Mouse (Mus musculus) left cerebral cortex, postnatal 14 days (tissue): ENCODE data around the gene Ppp1r37. TPM values are rescaled to one million over a fixed set of nuclear protein-coding genes. Genes with fewer than 3 reads are reported as not detected.
A peak's percentile ranks its signal among the peaks of the same experiment; 100 is the strongest.
"Not testable (repeated sequence)": the region's sequence is repeated elsewhere in the genome, so short reads cannot be mapped to it uniquely, and the experiment has no call there.

Experiments used
- DNase-seq, 2 experiments: peaks; one replicate each; pipeline ENCODE4 v3.0.0; 2021 to 2022; ENCODE audit warnings: low spot score in 2 of 2, mixed read lengths in 1 of 2
- intact Hi-C: fragments of 180-260 bp; cut with DNase I; formaldehyde crosslinking; loops from one replicate; pipeline ENCODE4 v1.15.1; 2025
- total RNA-seq, 2 experiments: library from RNA; stranded (reverse); gene quantifications; 2 replicates each; pipeline ENCODE4 v1.2.3; 2021

The Ppp1r37 gene
- total RNA-seq, 2 experiments from 2014 or later = 87.9 to 98.8 TPM

- intact Hi-C loops = no loop called here
- no peak for DNase-seq
These were observed 15.4 kb downstream of the Ppp1r37 start for GRCm38 (mm10) chr7:19547344-19547969.

GRCm38 (mm10) chr7:19546007-19546406, 16.9 kb downstream of the Ppp1r37 start:
- intact Hi-C loops = no loop called here

DNA sequence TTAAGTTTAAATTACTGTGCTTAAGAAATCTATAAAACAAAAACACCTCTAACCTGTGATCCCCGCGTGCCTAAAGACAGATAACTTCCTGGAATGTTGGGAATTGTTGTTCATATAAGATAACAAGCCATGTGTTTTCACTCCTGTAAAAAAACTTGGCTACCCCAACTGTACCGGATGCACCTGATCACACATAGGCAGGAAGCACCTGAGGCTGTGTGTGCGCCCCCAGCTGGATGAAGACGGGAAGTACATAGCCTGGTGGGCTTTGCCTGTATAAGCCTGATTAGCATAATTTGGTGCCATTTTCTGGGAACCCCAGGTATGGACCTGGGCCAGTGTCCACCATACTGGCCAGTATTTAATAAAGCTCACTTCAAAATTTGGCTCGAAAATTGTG, 19.3 kb downstream of the Ppp1r37 start:
- no peak for DNase-seq
- intact Hi-C loops = no loop called here

More at GRCm38 (mm10) chr7:19546007-19546406, 16.9 kb downstream of the Ppp1r37 start:
- no peak for DNase-seq

- peak in 1 of 2 experiments; percentile 48 for DNase-seq
- intact Hi-C loops = no loop called here
These were observed 20.7 kb downstream of the Ppp1r37 start for GRCm38 (mm10) chr7:19542155-19542691.

DNA sequence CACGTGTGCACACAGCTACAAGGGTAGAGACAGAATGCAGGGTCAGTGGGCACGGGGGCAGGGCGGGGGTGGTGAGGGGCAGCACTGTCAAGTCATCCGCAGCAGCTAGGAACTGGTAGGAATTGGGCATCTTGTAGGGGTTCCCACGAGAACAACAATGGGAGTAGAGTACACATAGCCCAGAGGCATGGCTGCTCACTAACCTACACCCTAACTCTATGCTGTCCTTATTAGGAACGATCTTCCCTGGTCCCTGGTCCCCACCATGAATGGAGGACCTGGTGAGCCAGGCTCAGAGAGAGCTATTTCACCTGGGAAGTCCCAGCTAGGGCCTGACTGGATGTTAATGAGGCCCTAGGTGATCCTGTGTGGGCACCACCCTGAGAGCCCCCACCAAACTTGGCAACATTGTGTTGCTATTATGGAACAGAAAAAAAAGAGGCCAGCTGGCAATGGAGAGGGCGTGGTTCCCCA, 21.2 kb downstream of the Ppp1r37 start:
- intact Hi-C loops = no loop called here
- no peak for DNase-seq

DNA sequence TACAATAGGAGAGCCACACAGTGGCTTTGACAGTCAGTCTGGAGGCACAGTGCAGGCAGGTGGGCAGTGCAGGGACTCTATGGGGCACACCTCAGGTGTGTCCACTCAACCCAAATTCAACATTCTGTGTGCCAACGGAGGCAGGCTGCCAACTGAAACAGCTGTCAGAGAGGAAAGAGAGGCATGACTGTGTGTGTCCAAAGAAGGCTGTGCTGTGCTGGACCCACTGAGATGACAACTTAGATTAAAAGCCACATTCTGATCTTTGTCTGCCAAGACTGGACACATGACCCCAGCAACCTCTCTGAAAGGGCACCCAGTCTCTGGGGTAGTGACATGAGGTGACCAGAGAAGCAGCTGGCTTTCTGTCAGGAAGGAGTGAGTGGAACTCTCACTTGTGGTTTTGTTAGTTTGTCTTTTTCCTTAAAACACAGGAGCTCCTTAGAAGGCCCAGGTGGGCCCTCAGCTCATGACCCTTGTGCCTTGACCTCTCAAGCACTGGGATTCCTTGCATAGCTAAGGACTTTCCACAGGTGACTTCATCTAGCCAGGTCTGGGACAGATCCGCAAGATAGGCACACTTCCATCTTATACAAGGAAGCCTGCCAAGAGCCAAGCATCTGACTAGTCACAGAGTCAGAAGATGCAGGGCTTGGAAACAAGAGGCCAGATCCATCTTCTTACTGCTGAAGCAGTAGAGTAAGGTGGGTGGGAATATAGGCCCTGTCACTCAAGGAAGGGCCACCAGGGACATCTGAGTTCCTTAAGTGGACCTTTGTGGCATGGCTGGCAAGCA, 21.9 kb downstream of the Ppp1r37 start:
- DNase-seq = no peak
- intact Hi-C loops = no loop called here

- no peak for DNase-seq
- intact Hi-C loops = no loop called here
These were observed 28.2 kb downstream of the Ppp1r37 start for GRCm38 (mm10) chr7:19534676-19535075.

GRCm38 (mm10) chr7:19532240-19532639, 30.6 kb downstream of the Ppp1r37 start:
- intact Hi-C loops = no loop called here
- no peak for DNase-seq

- intact Hi-C loops = no loop called here
- no peak for DNase-seq
These were observed 31.8 kb downstream of the Ppp1r37 start for GRCm38 (mm10) chr7:19531077-19531476.

GRCm38 (mm10) chr7:19525105-19525481, 37.8 kb downstream of the Ppp1r37 start:
- no peak for DNase-seq
- intact Hi-C loops = no loop called here

- no peak for DNase-seq
- intact Hi-C loops = no loop called here
These were observed 38.3 kb downstream of the Ppp1r37 start for GRCm38 (mm10) chr7:19524420-19525104.

DNA sequence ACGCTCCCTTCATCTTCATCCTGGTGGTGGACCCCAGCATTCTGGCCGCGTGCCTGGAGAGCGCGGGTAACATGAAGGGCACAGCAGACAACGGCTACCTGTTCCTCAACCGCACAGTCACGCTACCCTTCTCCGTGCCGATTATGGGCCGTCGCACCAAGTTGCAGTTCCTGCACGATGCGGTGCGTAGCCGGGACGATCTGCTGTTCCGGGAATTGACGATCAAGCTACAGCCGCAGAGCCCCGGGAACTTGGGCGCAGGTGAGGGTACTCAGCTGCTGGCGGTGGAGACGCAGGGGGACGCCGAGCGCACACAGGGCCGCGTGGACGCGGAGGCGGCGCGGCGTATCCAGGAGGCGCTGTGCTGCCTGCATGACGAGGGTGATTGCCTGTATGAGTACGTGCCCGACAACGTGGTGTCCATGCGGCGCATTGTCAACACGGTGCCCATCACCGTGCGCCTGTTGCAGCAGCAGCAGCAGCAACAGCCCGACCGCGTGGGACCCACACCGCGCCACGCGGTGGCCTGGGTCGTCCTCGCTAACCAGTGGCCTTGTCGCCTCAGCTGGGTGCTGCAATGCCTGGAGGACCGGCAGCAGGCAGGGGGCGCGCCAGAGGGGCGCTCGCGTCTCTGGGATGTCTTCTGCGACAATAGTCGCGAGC, 39.0 kb downstream of the Ppp1r37 start:
- DNase-seq = peak; percentile 73 to 77
- intact Hi-C loops = no loop called here

GRCm38 (mm10) chr7:19523017-19523756, 39.7 kb downstream of the Ppp1r37 start:
- DNase-seq = peak; percentile 23 to 62

DNA sequence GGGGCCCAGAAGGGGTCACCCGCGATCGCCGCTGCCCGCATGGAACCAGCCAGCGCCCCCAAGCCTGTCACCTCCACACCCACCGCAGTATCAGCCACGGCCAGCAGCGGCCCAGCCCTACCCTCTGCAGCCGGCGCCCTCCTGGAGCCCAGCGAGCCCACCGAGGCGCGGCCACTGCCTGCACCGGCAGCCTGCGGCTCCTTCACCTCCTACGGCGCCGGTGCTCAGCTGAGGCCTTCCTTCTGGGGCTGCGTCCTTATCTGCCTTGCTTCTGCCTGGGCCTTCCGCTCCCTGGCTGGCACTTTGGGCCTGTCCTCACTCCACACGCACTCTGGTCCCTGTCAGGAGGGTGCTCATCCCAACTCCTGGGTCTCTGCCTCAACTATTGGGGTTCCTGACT, 42.8 kb downstream of the Ppp1r37 start:
- intact Hi-C loops = no loop called here
- no peak for DNase-seq

More at GRCm38 (mm10) chr7:19523017-19523756, 39.7 kb downstream of the Ppp1r37 start:
- intact Hi-C loops = no loop called here

- DNase-seq = no peak
- intact Hi-C loops = no loop called here
These were observed 45.1 kb downstream of the Ppp1r37 start, which contains the start of gene Nkpd1 for GRCm38 (mm10) chr7:19517652-19518365. Gene Nkpd1 (plus strand): TSS chr7:19517838.

- intact Hi-C loops = no loop called here
- DNase-seq = no peak
These were observed 50.5 kb downstream of the Ppp1r37 start for GRCm38 (mm10) chr7:19512353-19512752.

DNA sequence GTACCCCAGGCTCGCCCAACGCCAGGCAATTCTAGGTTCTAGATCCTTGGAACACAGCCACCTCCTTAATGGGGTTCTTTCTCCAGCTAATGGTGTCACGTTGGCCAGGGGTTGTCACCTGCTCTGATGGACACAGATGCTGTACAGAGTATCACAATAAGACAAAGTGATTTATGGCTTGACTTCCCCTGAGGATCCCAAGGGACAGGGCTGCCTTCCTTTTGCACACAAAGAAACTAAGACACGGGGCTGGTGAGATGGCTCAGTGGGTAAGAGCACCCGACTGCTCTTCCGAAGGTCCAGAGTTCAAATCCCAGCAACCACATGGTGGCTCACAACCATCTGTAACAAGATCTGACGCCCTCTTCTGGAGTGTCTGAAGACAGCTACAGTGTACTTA, 50.9 kb downstream of the Ppp1r37 start:
- intact Hi-C loops, DNase-seq: not testable (repeated sequence)

GRCm38 (mm10) chr7:19509786-19510185, 53.1 kb downstream of the Ppp1r37 start:
- intact Hi-C loops = loop anchor here (5.0 kb wide), 1 partner anchor 53 kb away; the partner anchor contains the start of gene Ppp1r37
- no peak for DNase-seq
